Mouse (Mus musculus) testis, adult 2 months (tissue): ENCODE results near the gene Atg4a.

Experiments
- CTCF ChIP-seq: fragments of 200-500 bp; IDR thresholded peaks from 2 replicates; pipeline ENCODE4 v1.5.1; 2012; ENCODE audit warnings: low read depth, mild to moderate bottlenecking, inconsistent platforms, low read length, moderate library complexity; ENCODE audit not compliant: control insufficient read depth, insufficient read depth, insufficient replicate concordance
- POLR2A ChIP-seq: fragments of 200-500 bp; IDR thresholded peaks from 2 replicates; pipeline ENCODE4 v1.6.1; 2012; ENCODE audit warnings: low read depth, mild to moderate bottlenecking, inconsistent platforms, low read length, moderate library complexity; ENCODE audit not compliant: control insufficient read depth

- TF ChIP-seq CTCF, result no peak
- TF ChIP-seq POLR2A, result no peak
Measured at GRCm38 (mm10) chrX:140983206-140983960, 26.7 kb downstream of the Atg4a start.
